Mouse (Mus musculus) heart, embryonic 14.5 days (tissue): ENCODE results near the gene Nrm. TPM values are rescaled to one million over a fixed set of nuclear protein-coding genes. Genes with fewer than 3 reads are reported as not detected.

Experiments
- ATAC-seq: fragments of 200-750 bp; cut with Nextera tagmentation; 2 replicates; pipeline ENCODE4 v1.8.0; 2017; ENCODE audit warnings: low read depth, moderate TSS enrichment; ENCODE audit not compliant: insufficient number of reproducible peaks, insufficient read depth, low FRiP score
- H3K27ac ChIP-seq, 2 experiments: fragments of 200-500 bp in 1 of 2; fragments of 300-500 bp in 1 of 2; sonication (generic) in 1 of 2; replicated peaks in 1 of 2; 2 replicates each; pipeline ENCODE4 v1.5.1; 2012 to 2014; ENCODE audit warnings: low read depth in 2 of 2, low read length in 2 of 2, control low read depth in 1 of 2, mild to moderate bottlenecking in 1 of 2, mixed read lengths in 1 of 2; ENCODE audit not compliant: control insufficient read depth in 1 of 2, insufficient read depth in 1 of 2
- H3K27me3 ChIP-seq: fragments of 300-500 bp; sonication (generic); 2 replicates; pipeline ENCODE4 v1.6.1; 2014; ENCODE audit warnings: mild to moderate bottlenecking, low read length, control low read depth; ENCODE audit not compliant: control insufficient read depth, insufficient read depth
- H3K36me3 ChIP-seq: fragments of 300-500 bp; sonication (generic); 2 replicates; pipeline ENCODE4 v1.6.1; 2014; ENCODE audit warnings: mild to moderate bottlenecking, control low read depth, low read length, mixed read lengths; ENCODE audit not compliant: control insufficient read depth, insufficient read depth
- H3K4me1 ChIP-seq, 2 experiments: fragments of 200-500 bp in 1 of 2; fragments of 300-500 bp in 1 of 2; sonication (generic) in 1 of 2; 2 replicates each; pipeline ENCODE4 v1.6.1; 2012 to 2014; ENCODE audit warnings: low read length in 2 of 2, control low read depth in 1 of 2, mixed read lengths in 1 of 2; ENCODE audit not compliant: control insufficient read depth in 2 of 2, insufficient read depth in 2 of 2
- H3K4me2 ChIP-seq: fragments of 300-500 bp; sonication (generic); 2 replicates; pipeline ENCODE4 v1.6.1; 2014; ENCODE audit warnings: mild to moderate bottlenecking, low read length
- H3K4me3 ChIP-seq, 2 experiments: fragments of 200-500 bp in 1 of 2; fragments of 300-500 bp in 1 of 2; sonication (generic) in 1 of 2; 2 replicates each; pipeline ENCODE4 v1.5.1; 2012 to 2014; ENCODE audit warnings: low read length in 2 of 2, mild to moderate bottlenecking in 2 of 2, control low read depth in 1 of 2, low read depth in 1 of 2, moderate library complexity in 1 of 2; ENCODE audit not compliant: control insufficient read depth in 1 of 2, insufficient read depth in 1 of 2
- H3K9ac ChIP-seq: fragments of 300-500 bp; sonication (generic); 2 replicates; pipeline ENCODE4 v1.6.1; 2014; ENCODE audit warnings: mild to moderate bottlenecking, low read length
- H3K9me3 ChIP-seq: fragments of 300-500 bp; sonication (generic); 2 replicates; pipeline ENCODE4 v1.6.1; 2016; ENCODE audit warnings: low read length, control low read depth; ENCODE audit not compliant: control insufficient read depth
- WGBS: fragments of 180-500 bp; shearing (Covaris S2); extraction: QIAGEN DNeasy Blood & Tissue Kit; methylation state at CpG from one replicate; pipeline ENCODE4 v1.1.7; 2014; 5-methylcytosine and 5-hydroxymethylcytosine counted together
- microRNA-seq: library from miRNA; unstranded; fragments of <30 nt; microRNA quantifications from one replicate; pipeline ENCODE4, GENCODE M21; 2016
- polyA plus RNA-seq: library from polyadenylated mRNA; unstranded; fragments of >200 nt; fragmentation: Nextera tagmentation; extraction: Ambion mirVana; gene quantifications from 2 replicates; pipeline ENCODE4 v1.2.1, GENCODE M21; 2014

Nrm gene
- polyA plus RNA-seq, 1 experiment from 2014 or later: 44.0 TPM

DNA sequence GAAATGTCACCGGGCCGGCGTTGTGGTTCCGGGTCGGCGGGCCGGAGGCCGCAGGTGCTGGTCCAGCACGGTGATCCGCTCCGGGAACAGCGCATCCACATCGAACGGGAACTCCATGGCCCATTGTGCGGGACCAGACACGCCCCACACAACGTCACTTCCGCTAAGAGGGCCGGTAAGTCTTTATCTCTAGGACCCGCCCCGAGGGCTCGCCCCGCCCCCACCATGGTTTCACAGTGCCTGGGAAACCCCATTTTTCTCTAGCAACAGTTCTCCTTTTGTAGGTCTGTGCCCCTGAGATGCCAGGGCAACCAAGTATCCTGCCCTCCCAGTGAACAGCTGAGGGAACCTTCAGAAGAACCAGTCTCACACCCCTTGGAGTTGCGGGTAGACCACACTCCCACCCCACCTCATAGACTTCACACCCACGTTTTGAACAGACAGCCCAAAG, 48.8 kb downstream of the Nrm start, which contains the start of gene Atat1:
Gene Atat1 (minus strand): TSS at position 157 of the 451 bp plus-strand sequence.
- H3K27me3 ChIP-seq: no peaks in the 10 kb centered on the region
- no peaks in the 10 kb centered on the region for H3K9me3 ChIP-seq
- WGBS: 4% methylated on average over 25 of the region's 25 CpGs
- H3K27ac ChIP-seq: peak within 1 kb of the TSS; percentile 69 to 78
- peaks cover 7 to 16% of the 10 kb centered on the region in 2 experiments for H3K4me1 ChIP-seq
- peak within 1 kb of the TSS; percentile 81 for H3K4me2 ChIP-seq
- peak within 1 kb of the TSS; percentile 75 to 97 for H3K4me3 ChIP-seq
- H3K36me3 ChIP-seq: peaks cover 75% of the 10 kb centered on the region
- peak; percentile 83 for ATAC-seq
- H3K9ac ChIP-seq: peak within 1 kb of the TSS; percentile 86

DNA sequence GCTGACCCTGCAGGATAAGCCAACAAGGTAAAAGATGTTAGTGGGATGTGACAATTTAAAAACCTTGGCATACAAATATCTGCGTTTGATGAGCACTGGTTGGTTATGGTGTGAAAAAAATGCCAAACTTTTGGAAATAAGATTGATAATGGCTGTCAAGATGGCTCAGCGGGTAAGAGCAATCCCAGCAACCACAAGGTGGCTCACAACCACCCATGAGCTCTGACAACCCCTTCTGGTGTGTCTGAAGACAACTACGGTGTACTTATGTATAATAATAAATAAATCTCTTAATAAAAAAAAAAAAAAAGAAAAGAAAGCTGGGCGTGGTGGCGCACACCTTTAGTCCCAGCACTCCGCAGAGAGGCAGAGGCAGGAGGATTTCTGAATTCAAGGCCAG, 53.9 kb downstream of the Nrm start:
- Histone ChIP-seq H3K36me3 (peaks cover 48% of the 10 kb centered on the region), H3K4me1 (peaks cover 8 to 19% of the 10 kb centered on the region in 2 experiments), H3K4me3 (peak overlapping the region in 1 of 2 experiments; percentile 75; a peak in 1 of 4 replicates), H3K9me3 (no peaks in the 10 kb centered on the region), H3K4me2 (peak overlapping the region; percentile 83), H3K27me3 (no peaks in the 10 kb centered on the region), H3K9ac (0 out of 2 replicates have a peak overlapping the region, but pooled peaks have one; percentile 83), H3K27ac (no peak overlapping the region)
- ATAC-seq: no peak
- 78% methylated on average over 6 of the region's 6 CpGs for WGBS

Small RNAs within 50 kb of the gene (microRNA-seq; reads per million reads assigned to microRNA genes)
- 0.84 reads per million for gene Gm28033

Other genes with a start within 250 kb of the Nrm start
- not detected in 2 replicates for gene Gm9573, start 234.7 kb upstream of the Nrm start, polyA plus RNA-seq
- gene Mucl3, start 217.6 kb upstream of the Nrm start, polyA plus RNA-seq: 0.09 TPM in 1 of 2 replicates, not detected in the other
- gene Vars2, start 193.7 kb upstream of the Nrm start, polyA plus RNA-seq: 10.8 and 12.7 TPM in 2 replicates
- gene Gtf2h4, start 187.6 kb upstream of the Nrm start, polyA plus RNA-seq: 21.9 and 23.8 TPM in 2 replicates
- gene Ddr1, start 156.7 kb upstream of the Nrm start, polyA plus RNA-seq: 75.7 and 75.8 TPM in 2 replicates
- gene Ier3, start 39.6 kb upstream of the Nrm start, polyA plus RNA-seq: 20.8 and 27.3 TPM in 2 replicates
- gene Flot1, start 38.1 kb upstream of the Nrm start, polyA plus RNA-seq: 86.8 and 93.7 TPM in 2 replicates
- gene Tubb5, start 23.0 kb upstream of the Nrm start, polyA plus RNA-seq: 673 and 698 TPM in 2 replicates
- 15.3 and 16.1 TPM in 2 replicates for gene Mdc1, start 19.8 kb upstream of the Nrm start, polyA plus RNA-seq
- 17.3 and 19.4 TPM in 2 replicates for gene Ppp1r18, start 4.3 kb downstream of the Nrm start, polyA plus RNA-seq
- gene Dhx16, start 18.5 kb downstream of the Nrm start, polyA plus RNA-seq: 18.6 and 22.0 TPM in 2 replicates
- gene 2310061I04Rik, start 36.1 kb downstream of the Nrm start, polyA plus RNA-seq: 28.7 and 28.9 TPM in 2 replicates
- 52.5 and 53.1 TPM in 2 replicates for gene Atat1, start 48.8 kb downstream of the Nrm start, polyA plus RNA-seq
- 65.8 and 67.0 TPM in 2 replicates for gene Mrps18b, start 55.1 kb downstream of the Nrm start, polyA plus RNA-seq
- 21.8 and 23.6 TPM in 2 replicates for gene Ppp1r10, start 55.1 kb downstream of the Nrm start, polyA plus RNA-seq
- 57.0 and 58.3 TPM in 2 replicates for gene Abcf1, start 108.4 kb downstream of the Nrm start, polyA plus RNA-seq
- 26.2 and 27.2 TPM in 2 replicates for gene Gnl1, start 118.5 kb downstream of the Nrm start, polyA plus RNA-seq
- 10.9 and 11.2 TPM in 2 replicates for gene Prr3, start 118.9 kb downstream of the Nrm start, polyA plus RNA-seq
- gene H2-T24, start 159.2 kb downstream of the Nrm start, polyA plus RNA-seq: 2.6 and 2.7 TPM in 2 replicates
- gene H2-T23, start 171.5 kb downstream of the Nrm start, polyA plus RNA-seq: 4.2 and 4.4 TPM in 2 replicates
- 7.4 and 8.7 TPM in 2 replicates for gene H2-T22, start 181.4 kb downstream of the Nrm start, polyA plus RNA-seq
- not detected in 2 replicates for gene Gm6034, start 181.6 kb downstream of the Nrm start, polyA plus RNA-seq
- not detected in 2 replicates for gene Gm11127, start 197.1 kb downstream of the Nrm start, polyA plus RNA-seq